Mouse (Mus musculus): ENCODE measurements around the gene H2-Ke6. TPM values are rescaled to one million over a fixed set of nuclear protein-coding genes. Genes with fewer than 3 reads are reported as not detected.
"Not testable (repeated sequence)": the region's sequence is repeated elsewhere in the genome, so short reads cannot be mapped to it uniquely, and the experiment has no call there.

The H2-Ke6 gene
- polyA plus RNA-seq, 1 experiment: 12.4 TPM

DNA sequence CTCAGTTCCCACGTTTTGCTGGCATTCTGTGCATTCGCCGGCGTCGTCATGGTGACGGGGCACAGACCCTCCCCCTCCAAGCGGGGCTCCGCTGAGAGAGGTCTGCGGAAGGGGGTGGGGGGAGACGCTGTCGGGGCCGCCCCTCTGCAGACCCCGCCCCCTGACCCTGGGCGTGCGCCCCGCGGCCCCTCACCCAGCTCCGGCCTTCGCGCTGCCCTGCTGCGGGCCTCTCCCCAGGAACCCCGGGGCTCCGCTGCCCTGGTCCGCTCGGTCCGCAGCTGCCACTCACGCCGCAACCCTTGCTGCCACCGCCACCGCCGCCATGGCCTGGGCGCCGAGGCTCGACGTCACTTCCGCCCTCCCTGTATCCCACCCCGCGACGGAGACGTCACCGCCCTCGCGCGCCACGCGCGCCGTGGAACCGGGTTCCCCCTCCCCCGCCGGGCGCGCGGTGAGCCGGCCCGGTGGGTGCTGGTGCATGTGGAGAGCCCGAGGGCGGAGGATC, 3.5 kb downstream of the H2-Ke6 start, which contains the start of gene Ring1:
Ring1 (minus strand) TSS at position 364 of the 505 bp plus-strand sequence.
- TF ChIP-seq GATA1 (IDR thresholded peaks at IDR 0.05; ENCODE audit: borderline replicate concordance, low read length) (no peak), FLI1 (IDR thresholded peaks at IDR 0.05; ENCODE audit: low read length) (no peak)
- peaks cover 48% of the 10 kb centered on the region for H3K36me3 ChIP-seq (replicated peaks; ENCODE audit: low read length)

DNA sequence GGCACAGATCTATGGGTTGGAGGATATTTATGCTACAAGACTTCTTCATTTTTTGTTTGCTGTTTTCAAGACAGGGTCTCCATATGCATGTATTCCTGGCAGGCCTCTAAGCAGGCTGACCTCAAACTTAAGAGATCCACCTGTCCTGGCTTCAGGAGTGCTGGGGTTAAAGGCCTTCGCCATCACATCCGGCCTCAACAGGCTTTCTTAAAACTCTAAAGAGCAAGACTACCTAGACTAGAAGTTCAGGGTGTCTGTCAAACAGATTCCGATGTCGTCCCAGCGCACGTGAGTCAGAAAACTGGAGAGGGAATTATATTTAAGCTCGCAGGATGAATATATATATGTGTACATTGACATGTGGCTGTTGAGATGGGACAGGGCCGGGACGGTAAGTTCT, 4.2 kb downstream of the H2-Ke6 start:
- TF ChIP-seq GATA1 (IDR thresholded peaks at IDR 0.05; ENCODE audit: borderline replicate concordance, low read length) (no peak), FLI1 (IDR thresholded peaks at IDR 0.05; ENCODE audit: low read length) (no peak)
- Histone ChIP-seq H3K9me3 (peaks cover 35% of the 10 kb centered on the region), H3K4me1 (peaks cover 49% of the 10 kb centered on the region), H3K27me3 (replicated peaks) (no peaks in the 10 kb centered on the region), H3K36me3 (replicated peaks; ENCODE audit: low read length) (peaks cover 41% of the 10 kb centered on the region), H3K4me3 (replicated peaks) (peak overlapping the region; percentile 96)

More for the DNA sequence above, 3.5 kb downstream of the H2-Ke6 start, which contains the start of gene Ring1:
- Histone ChIP-seq H3K4me3 (replicated peaks) (peak within 1 kb of the TSS; percentile 96), H3K9me3 (peaks cover 32% of the 10 kb centered on the region), H3K27me3 (replicated peaks) (no peaks in the 10 kb centered on the region), H3K4me1 (peaks cover 56% of the 10 kb centered on the region)

DNA sequence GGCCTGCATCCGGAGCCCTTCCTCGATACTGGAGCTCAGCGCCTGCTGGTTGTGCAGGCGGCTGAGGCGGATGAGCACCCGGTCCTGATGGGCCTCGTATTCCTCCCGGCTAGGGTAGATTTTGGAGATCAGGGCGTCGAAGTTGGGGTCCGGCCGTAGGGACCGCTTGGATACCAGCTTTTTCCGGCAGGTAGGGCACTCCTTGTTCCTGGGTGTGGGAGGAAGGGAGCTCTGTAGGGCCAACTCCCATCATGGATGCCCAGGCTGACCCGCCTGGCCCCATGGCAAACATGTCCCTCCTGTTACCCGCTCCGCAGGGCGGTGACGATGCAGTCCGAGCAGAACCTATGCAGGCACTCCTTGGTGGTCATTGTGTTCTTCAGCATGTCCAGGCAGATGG, 4.9 kb downstream of the H2-Ke6 start:
- H3K36me3 ChIP-seq (replicated peaks; ENCODE audit: low read length): peaks cover 34% of the 10 kb centered on the region
- H3K27me3 ChIP-seq (replicated peaks): no peaks in the 10 kb centered on the region
- H3K4me3 ChIP-seq (replicated peaks): peak overlapping the region; percentile 40
- TF ChIP-seq FLI1 (IDR thresholded peaks at IDR 0.05; ENCODE audit: low read length): no peak
- no peak for TF ChIP-seq GATA1 (IDR thresholded peaks at IDR 0.05; ENCODE audit: borderline replicate concordance, low read length)
- H3K9me3 ChIP-seq: peaks cover 35% of the 10 kb centered on the region
- peaks cover 42% of the 10 kb centered on the region for H3K4me1 ChIP-seq

DNA sequence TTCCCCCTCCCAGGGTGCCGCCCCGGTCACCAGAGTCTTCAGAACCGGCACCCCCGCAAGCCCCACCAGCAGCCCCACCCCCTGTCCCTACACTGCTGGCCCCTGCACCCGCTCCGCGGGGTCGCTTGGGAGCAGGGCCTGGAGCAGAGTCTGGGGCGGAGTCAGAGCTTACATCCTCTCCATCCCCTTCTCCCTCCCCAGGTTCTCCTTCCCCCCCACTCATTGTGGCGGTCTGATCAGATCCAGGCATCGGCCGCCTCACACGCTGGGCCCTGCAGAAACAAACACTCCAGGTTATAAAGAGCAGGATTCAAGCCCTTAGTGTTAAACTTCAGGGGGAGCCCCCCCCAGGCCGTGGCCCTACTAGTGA, 5.5 kb downstream of the H2-Ke6 start:
- peaks cover 32% of the 10 kb centered on the region for H3K36me3 ChIP-seq (replicated peaks; ENCODE audit: low read length)
- no peak overlapping the region for H3K4me3 ChIP-seq (replicated peaks)
- TF ChIP-seq FLI1 (IDR thresholded peaks at IDR 0.05; ENCODE audit: low read length) (no peak), GATA1 (IDR thresholded peaks at IDR 0.05; ENCODE audit: borderline replicate concordance, low read length) (no peak)
- H3K4me1 ChIP-seq: peaks cover 36% of the 10 kb centered on the region
- peaks cover 35% of the 10 kb centered on the region for H3K9me3 ChIP-seq
- H3K27me3 ChIP-seq (replicated peaks): no peaks in the 10 kb centered on the region

- Histone ChIP-seq H3K36me3 (replicated peaks; ENCODE audit: low read length) (peaks cover 32% of the 10 kb centered on the region), H3K9me3 (peaks cover 35% of the 10 kb centered on the region), H3K4me1 (peaks cover 30% of the 10 kb centered on the region), H3K4me3 (replicated peaks) (no peak overlapping the region), H3K27me3 (replicated peaks) (no peaks in the 10 kb centered on the region)
- TF ChIP-seq FLI1 (IDR thresholded peaks at IDR 0.05; ENCODE audit: low read length) (no peak), GATA1 (IDR thresholded peaks at IDR 0.05; ENCODE audit: borderline replicate concordance, low read length) (no peak)
Observed at GRCm38 (mm10) chr17:34021539-34022413, 6.1 kb downstream of the H2-Ke6 start.

GRCm38 (mm10) chr17:34013436-34013835, 14.4 kb downstream of the H2-Ke6 start:
- peaks cover 12% of the 10 kb centered on the region for H3K4me1 ChIP-seq
- H3K36me3 ChIP-seq (replicated peaks; ENCODE audit: low read length): no peaks in the 10 kb centered on the region
- no peak overlapping the region for H3K4me3 ChIP-seq (replicated peaks)
- H3K27me3 ChIP-seq (replicated peaks): peaks cover 3% of the 10 kb centered on the region
- H3K9me3 ChIP-seq: peaks cover 9% of the 10 kb centered on the region; the same call in 1 of the 2 replicates
- no peak for TF ChIP-seq FLI1 (IDR thresholded peaks at IDR 0.05; ENCODE audit: low read length)
- no peak for TF ChIP-seq GATA1 (IDR thresholded peaks at IDR 0.05; ENCODE audit: borderline replicate concordance, low read length)

DNA sequence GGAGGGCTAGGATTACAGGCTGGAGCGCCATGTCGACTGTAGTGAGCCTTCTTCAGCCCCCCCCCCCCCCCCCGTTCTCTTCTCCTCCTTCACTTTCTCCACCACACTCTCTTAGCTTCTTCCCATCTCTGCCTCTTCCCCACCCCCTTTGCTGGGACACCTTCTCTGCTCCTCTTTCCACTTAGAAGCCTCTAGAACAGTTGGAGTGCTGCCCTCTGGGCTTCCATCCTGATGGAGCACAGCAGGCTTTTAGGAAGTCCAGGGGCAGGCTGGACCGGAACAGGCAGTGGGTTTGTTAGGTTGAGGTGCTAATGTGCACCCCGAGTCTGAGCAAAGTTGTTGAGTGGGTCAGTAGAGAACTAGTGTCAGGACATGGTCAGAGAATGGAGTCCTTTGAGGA, 17.7 kb downstream of the H2-Ke6 start:
- peaks cover 13% of the 10 kb centered on the region for H3K9me3 ChIP-seq
- no peak for TF ChIP-seq GATA1 (IDR thresholded peaks at IDR 0.05; ENCODE audit: borderline replicate concordance, low read length)
- no peak for TF ChIP-seq FLI1 (IDR thresholded peaks at IDR 0.05; ENCODE audit: low read length)
- H3K4me1 ChIP-seq: peaks cover 12% of the 10 kb centered on the region
- H3K4me3 ChIP-seq (replicated peaks): no peak overlapping the region
- H3K27me3 ChIP-seq (replicated peaks): peaks cover 5% of the 10 kb centered on the region
- H3K36me3 ChIP-seq (replicated peaks; ENCODE audit: low read length): no peaks in the 10 kb centered on the region

DNA sequence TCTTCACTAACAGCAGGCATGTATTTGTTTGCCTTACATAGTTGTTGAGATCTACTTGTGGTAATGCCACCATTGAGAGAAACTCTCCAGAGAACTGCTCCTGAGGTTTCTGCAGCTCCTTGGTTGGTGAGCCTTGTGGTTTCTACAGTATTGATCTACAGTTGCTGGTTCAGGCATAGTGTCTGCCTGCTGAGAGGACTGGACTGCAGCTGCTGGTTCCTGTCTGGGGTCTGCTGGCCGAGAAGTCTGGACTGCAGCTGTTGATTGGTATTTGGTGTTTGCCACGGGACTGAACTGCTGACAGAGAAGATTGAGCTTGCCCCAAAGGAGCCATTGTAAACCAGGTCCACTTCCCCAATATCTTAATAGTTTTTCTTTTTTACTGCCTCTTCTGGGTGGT, 21.3 kb downstream of the H2-Ke6 start:
- H3K4me1 ChIP-seq: peaks cover 7% of the 10 kb centered on the region; the same call in 1 of the 2 replicates
- H3K4me3 ChIP-seq (replicated peaks): no peak overlapping the region
- H3K36me3 ChIP-seq (replicated peaks; ENCODE audit: low read length): no peaks in the 10 kb centered on the region
- peaks cover 8% of the 10 kb centered on the region for H3K9me3 ChIP-seq
- TF ChIP-seq FLI1 (IDR thresholded peaks at IDR 0.05; ENCODE audit: low read length): no peak
- no peak for TF ChIP-seq GATA1 (IDR thresholded peaks at IDR 0.05; ENCODE audit: borderline replicate concordance, low read length)
- H3K27me3 ChIP-seq (replicated peaks): peaks cover 5% of the 10 kb centered on the region

GRCm38 (mm10) chr17:34003426-34003825, 24.4 kb downstream of the H2-Ke6 start:
- peaks cover 3% of the 10 kb centered on the region; the same call in 1 of the 2 replicates for H3K4me1 ChIP-seq
- no peaks in the 10 kb centered on the region for H3K36me3 ChIP-seq (replicated peaks; ENCODE audit: low read length)
- no peak for TF ChIP-seq GATA1 (IDR thresholded peaks at IDR 0.05; ENCODE audit: borderline replicate concordance, low read length)
- no peak for TF ChIP-seq FLI1 (IDR thresholded peaks at IDR 0.05; ENCODE audit: low read length)
- H3K4me3 ChIP-seq (replicated peaks): no peak overlapping the region
- peaks cover 8% of the 10 kb centered on the region for H3K9me3 ChIP-seq
- H3K27me3 ChIP-seq (replicated peaks): peaks cover 2% of the 10 kb centered on the region

DNA sequence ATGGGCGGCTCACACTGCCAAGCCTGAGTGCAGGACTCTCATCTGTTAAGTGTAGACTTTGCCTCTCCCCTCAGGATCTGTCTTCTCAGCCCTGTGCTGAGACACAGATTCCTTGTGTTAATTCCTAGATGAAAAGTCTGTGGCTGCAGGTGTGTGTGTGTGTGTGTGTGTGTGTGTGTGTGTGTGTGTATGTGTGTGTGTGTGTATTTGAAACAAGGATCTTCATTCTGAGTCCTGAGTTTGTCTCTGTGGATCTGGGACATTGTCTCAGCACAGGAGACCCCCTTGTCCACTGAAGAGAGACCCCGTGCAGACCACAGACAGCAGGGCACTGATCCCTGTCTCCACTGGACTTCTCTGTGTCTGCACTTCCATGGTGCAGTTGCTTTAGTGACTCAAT, 27.1 kb downstream of the H2-Ke6 start:
- peaks cover 13% of the 10 kb centered on the region for H3K36me3 ChIP-seq (replicated peaks; ENCODE audit: low read length)
- not testable (repeated sequence) for H3K9me3 ChIP-seq; H3K27me3 ChIP-seq (replicated peaks); H3K4me1 ChIP-seq
- H3K4me3 ChIP-seq (replicated peaks): peak overlapping the region; percentile 92

Data from megakaryocyte, embryonic 14.5 days (primary cell).